Mouse (Mus musculus): ENCODE results near the gene BC024978.

DNA sequence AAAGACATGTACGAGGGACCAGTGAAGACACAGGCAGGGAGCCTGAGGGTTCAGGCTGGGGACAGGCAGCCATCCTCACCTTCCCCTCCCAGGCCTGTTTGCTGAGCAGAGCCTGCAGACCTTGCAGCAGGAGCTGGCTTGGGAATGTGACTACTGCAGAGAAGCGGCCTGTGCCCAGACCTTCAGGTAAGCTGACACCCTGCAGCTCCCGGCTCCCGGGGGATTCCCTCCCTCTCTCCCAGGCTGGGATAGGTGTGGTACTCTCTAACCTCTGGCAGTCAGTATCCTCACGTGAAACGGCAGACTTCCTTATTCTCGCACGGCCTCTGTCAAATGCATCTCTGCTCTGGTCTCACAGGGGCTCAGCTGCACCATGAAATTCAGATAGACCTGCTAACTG lies 47.6 kb downstream of the BC024978 start:
- TF ChIP-seq GATA1 (IDR thresholded peaks at IDR 0.05; ENCODE audit: borderline replicate concordance, low read length): no peak
- no peak for TF ChIP-seq FLI1 (IDR thresholded peaks at IDR 0.05; ENCODE audit: low read length)
